Mouse (Mus musculus): ENCODE data around the gene Cct7.
"Not testable (repeated sequence)": the region's sequence is repeated elsewhere in the genome, so short reads cannot be mapped to it uniquely, and the experiment has no call there.

Cct7 gene

DNA sequence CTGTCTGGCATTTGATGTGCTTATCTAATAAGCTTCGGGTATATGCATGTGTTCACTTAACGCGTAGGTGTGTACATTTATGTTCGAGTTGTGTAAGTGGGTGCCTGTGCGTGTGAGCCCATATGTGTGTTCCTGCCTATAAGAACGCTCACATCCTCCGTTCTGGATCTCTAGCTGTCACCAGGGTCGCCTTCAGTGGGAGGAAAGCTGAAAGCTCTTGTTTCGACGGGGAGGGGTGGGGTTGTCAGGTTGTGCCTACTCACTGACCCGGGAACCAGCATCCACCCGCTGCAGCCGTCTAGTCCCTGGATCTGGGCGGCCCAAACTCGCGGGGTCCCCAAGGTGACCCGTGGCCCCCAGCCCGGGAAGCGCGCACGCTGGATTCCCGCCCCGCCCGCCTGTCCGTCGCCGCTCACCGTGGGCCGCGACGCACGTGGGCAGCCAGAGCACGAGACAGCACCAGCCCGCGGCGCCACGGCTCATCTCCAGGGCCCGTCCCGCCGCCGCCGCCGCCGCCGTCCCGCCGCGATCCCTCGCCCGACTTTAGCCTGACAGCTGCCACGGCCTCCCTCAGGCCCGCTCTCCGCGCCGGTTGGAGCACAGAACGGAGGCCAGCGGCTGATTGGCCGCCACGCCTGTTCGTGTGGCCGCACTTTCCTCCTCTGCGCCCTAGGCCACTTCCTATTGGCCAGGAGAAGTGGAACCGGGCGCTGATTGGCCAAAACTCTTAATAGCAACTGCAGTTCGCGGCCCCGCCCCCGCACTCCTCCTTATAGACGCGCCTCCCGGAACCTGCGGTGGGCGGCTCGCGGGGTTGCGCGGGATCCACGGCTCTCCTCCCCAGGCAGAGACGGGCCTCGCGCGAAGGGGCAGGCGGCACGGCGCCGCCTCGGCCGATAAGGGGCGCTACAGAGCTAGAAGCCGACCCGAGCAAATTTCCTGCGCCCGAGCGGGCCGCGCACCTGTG lies at the start of gene Cct7:
TSS of gene Cct7 (plus strand) at position 818 of the 967 bp plus-strand sequence.
- DNase-seq, result peak; percentile 97 to 98

DNA sequence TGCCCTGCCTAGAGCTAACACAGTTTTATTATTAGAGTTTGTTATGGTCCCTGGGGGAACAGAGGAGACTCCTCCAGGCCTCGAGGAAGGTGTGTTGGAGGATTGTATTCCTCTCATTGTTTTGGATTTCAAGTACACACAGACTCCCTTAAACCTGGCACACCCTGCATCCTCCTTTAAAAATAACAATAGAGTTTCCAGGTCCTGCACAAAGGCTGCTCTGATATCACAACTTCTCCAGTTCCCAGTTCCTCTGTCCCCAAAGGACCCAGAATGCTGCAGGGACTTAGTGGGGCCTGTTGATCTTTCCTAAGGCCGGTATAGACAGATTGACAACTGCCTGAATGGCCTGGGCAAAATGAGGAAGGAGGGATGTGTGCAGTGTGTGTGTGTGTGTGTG lies 48.7 kb upstream of the Cct7 start:
- no peak for DNase-seq

DNA sequence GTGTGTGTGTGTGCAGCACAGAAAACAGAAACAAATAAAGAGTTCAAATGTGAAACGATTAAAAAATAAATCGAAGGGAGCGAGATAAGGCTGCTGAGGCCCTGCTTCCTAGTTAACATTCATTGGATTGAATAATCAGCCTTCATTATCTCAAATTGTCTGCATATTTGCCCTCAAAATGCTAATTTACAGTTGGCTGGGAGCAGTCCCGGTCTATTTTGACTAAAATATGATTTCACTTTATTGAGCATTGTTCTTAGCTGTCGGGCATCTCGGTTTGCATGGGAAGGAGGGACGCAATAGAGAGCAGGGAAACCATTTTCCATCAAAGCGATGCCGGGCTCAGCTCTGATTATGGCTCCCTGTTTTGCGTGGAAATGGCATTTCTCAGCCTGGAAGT lies 48.3 kb upstream of the Cct7 start:
- DNase-seq, result no peak

DNA sequence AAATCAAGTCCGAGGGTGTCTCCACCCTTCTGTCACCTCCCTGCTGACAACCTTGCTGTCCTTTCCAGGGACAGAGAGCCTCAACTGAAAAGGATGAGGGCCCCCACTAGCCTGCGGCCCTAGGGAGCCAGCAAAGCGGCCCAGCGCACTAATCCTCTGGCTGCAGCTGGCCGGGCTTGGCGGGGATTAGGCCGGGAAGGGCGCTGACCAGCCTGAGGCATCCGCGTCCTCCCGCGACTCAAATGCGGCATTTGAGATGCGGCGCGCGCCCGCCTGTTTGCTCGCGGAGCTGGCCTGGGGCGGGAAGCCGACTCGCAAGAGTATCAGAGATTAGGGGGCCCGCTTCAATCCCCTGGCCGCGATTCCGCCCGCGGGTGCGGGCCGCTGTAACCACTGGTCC lies 42.3 kb upstream of the Cct7 start:
- no peak for DNase-seq

DNA sequence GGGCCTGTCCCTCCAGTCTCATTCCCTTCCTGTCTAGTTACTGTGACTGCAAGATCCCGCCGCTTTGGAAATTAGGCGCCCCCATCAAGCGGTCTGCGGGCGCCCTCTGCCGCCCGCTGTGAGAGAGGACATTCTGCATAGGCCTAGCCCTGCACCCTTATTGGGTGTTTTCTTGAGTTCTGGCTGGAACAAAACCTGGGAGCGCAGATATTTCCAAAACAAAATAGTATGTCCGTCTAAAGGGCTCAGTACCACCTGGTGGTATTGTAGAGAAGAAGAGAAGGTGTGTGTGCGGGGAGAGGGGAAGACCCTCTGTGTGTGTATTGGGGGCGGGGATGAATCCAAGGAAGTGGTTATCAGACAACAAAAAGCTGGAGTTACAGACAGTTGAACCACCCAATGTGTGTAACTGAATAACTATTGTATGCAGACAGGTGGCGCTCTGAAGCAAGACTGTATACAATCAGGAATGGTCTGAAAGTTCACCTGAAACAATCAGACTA lies 40.5 kb upstream of the Cct7 start:
- peak; percentile 24 to 25 for DNase-seq

DNA sequence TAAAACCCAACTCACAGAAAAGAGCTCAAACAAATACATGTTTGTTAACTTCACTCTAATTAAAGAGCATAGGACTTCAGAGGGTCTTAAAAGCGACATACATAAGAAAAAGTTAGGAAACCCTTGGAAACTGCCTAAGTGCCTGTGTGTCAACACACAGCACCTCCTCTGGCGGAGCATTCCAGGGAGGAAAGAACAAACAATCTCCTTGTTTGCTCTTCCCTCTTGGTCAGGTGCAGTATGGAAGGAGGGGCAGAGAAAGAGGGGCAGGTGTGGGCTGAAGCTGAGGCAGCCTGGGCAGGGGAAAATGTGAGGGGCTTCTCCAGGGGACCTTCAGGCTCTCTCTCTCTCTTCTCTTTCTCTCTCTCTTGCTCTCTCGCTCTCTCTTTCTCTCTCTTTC lies 35.5 kb upstream of the Cct7 start:
- no peak for DNase-seq

DNA sequence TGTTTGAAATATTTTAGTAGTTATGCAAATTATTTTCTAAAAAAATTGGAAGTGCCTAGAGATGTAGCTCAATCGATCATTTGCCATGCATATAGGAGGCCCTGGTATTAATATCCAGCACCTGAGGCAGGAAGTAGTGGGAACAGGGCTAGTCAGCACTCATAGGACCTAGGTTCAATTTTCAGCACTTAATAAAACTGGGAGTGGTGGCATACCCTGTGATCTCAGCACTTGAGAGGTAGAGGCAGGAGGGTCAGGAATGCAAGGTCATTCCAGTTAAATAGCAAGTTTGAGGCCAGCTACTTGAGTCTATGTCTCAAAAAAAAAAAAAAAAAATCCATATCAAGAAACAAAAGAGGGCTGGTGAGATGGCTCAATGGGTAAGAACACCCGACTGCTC lies 32.2 kb upstream of the Cct7 start:
- no peak for DNase-seq

DNA sequence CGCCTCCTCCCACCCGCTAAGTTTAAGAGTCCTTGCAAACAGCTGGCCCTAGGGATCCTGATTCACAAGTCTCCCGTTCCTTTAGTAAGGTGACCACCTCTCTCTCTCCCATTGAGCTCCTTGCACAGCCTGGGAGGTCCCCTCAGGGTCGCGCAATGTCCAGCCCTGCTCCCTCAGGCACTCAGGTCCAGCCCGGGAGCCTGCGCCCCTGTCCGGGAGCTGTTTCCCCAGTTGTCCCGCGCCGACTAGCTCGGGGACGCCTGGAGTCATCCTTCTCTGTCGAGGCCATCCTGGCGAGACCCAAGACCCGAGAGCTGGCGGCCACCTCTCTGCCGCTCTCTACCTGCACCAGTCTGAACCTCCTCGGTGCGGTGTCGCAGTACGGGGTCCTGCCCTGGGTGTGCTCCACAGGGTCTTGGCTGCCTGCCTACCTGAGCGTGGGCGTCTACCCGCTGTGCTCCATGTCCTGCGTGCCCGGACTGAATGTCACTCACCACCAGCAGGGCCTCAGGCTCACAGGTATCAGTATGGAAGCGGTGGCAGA lies 27.4 kb upstream of the Cct7 start, which contains the start of gene Noto:
TSS of gene Noto (plus strand) at position 51 of the 544 bp plus-strand sequence.
- no peak for DNase-seq

DNA sequence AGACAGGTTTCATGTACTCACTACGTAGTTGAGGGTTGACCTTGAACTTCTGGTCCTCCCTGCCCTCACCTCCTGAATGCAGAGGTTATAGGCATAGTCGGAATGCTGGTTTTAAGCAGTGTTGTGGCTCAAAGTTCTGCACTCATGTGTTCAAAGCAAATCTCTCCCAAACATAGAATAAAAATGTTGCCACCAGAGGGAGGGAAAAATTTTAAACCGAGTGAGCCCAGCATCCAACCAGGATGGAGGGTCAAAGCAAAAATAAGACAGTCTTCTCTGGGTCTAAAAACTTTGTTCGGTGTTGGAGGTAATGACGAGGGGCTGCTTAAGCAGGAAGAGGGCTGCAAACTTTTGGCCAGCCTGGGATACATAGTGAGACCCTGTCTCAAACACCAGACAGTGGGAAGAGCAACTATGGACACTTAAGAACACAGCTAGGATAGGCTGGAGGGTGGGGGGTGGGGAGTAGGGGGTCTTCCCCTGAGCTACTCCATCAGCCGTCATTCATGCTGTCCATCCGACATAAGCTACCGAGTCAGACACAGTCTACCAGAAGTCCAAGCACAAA lies 20.0 kb upstream of the Cct7 start:
- no peak for DNase-seq

DNA sequence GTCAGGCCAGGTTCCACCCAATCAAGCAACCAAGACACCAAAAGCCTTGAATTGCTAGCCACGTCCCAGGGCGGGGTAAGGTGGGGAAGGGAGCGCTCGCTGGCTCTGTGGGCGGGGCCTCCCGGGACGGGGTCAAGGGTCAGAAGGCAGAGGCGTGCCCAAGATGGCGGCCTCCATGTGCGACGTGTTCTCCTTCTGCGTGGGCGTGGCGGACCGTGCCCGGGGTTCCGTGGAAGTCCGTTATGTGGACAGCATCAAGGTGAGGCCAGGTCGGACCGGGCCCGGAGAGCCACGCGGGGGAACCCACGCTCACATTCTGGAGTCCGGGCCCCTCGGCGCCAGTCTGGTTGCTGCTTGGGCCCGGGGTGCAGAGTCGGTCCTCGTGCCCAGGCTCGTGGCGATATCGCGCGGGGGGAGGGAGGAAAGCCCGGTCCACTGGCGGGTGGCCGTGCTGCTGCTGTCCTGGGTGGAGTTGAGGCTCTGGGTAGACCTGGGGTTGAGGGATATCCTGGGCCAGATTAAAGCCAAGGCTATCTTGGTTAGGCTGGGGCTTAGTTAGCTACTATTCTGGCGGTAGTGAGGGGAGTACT lies 19.4 kb upstream of the Cct7 start, which contains the start of gene Smyd5:
TSS of gene Smyd5 (plus strand) at position 148 of the 590 bp plus-strand sequence.
- DNase-seq, result peak; percentile 86 to 87

DNA sequence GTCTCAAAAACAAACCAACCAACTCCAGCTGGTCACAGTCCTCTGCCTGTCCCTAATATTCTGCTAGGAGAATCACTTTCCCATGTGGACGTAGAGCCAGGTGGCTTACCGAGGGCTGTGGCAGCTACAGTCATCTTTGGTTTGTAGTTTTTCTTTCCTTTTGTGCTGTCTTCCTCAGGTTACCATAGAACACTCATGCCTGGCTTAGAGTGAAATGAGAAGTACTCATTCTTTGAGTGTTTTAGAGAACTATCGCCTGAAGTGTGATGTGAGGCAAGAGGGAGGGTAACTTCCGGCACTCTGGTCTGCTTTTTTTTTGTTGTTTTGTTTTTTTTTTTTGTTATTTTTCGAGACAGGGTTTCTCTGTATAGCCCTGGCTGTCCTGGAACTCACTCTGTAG lies 17.4 kb upstream of the Cct7 start:
- DNase-seq, result no peak

DNA sequence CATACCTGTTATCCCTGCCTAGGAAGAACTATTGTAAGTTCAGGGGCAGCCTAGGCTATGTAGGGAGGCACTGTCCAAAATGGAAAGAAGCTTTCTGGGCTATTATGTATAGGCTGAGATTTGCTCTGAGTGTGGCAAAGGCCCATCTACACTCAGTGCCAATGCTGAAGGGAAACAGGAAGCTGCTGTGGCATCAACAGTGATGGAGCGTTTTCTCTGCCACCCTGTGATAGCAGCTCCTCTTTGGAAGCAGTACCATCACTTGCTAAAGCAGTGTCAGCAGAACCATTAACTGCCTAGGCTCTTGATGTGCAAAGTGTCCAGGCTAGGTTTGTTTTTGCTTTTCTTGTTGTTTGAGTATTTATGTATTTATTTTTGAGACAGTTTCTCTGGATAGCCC lies 15.1 kb upstream of the Cct7 start:
- DNase-seq, result no peak

DNA sequence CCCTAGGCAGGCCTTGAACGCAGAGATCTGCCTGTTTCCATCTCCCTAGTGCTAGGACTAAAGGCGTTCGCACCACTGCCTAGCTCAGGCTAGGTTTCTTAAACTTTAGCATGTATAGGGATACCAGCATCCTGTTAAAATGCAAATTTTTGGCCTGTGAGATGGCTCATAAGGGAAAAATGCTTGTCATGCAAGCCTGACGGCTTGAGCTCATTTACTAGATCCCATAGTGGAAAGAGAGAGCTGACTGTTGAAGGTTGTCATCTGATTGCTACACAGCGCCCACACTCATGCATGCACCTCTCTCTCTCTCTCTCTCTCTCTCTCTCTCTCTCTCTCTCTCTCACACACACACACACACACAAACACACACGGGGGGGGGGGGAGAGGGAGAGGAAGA lies 14.7 kb upstream of the Cct7 start:
- no peak for DNase-seq

DNA sequence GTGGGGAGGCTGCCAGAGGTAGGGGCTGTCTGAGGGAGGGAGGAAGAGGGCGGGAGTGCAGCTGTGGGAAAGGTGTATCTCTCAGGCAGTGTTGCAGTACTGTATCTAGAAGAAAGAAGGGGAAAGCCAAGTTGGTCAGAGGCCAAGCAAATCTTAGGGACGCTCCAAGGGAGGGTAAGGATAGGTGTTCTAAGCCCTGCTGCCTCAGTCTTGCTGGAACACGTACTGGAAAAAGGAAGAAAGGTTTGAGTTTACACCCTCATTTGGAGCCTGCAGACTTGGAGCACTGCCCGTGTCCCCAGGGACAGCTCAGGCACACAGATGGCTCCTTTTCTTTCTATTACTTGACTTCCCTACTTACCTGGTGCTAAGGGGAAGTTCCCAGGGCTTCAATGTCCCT lies 10.2 kb upstream of the Cct7 start:
- no peak for DNase-seq

DNA sequence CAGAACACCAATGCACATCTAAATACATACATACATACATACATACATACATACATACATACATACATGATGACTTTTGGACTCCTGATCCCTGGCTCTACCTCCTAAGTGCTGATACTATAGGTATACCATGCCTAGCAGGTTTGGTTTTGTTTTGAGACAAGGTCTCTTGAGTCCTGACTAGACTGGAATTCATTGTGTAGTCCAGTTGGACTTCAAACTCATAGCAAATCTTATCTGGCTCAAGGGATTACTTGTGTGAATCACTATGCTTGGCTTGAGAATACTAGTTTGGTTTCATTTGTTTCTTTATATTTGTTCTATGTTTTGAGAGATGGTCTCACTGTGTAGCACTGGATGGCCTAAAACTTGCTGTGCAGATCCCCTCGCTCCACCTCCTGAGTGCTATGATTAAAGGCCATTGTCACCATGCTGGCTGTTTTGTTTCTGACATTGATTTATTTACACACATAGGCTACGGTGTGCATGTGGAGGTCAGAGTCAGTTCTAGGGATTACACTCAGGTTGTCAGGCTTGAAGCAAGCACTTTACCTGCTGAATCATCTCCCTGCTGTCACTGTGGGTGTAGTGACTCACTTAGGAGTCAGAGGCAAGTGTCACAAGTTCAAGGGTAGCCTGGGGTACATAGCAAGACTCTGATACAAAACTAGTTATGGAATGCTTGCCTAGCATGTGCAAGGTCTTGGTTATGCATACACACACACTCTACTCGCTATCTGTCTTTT lies 7.7 kb upstream of the Cct7 start:
- no peak for DNase-seq

DNA sequence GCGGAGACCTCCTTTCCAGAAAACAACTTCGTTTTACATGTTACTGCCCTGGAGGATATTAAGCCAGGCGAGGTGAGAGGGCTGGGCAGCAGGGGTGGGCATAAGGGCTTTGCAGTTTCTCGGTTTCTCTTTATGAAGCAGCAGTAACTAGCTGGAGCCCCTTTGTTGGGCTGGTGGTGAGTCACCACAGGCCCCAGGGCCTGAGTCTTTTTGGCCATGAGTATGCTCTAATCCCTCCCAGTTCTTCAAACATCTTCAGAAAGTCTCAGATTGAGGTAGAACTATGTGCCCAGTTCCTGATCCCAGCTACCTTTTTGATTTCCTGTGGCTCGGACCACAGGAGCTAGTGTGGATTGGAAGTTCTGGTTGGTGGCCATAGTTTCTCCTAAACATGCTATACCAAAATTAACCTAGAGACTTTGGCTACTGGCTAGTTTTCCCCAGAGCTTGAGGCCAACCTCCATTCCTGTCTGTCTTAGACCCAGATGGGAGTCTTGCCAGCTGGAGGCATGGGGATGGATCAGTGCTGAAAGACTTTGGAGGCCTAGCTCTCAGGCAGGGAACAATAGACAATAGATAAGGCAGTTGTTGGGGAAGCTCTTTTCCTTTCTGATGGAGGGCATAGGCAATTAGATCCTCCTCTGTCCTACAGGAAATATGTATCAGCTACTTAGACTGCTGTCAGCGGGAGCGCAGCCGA lies 6.9 kb upstream of the Cct7 start:
- DNase-seq, result no peak

DNA sequence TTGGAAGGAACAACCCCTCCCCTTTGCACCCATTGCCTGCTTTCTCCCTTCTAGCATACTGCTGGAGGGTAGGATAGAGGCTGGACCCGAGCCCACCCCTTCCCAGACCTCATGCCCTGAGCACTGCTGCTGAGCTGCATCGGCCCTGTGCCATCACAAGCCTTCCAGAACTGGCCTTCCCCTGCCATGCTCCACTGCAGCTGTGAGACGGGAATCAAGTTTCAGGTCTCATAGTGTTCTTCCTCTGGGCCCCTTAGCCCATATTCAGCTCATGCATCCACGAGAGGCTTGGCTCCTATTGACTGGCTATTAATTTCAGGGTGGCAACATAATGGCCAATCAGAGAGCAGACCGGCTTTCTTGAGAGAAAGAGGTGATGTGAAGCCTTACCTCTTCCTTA lies 6.0 kb upstream of the Cct7 start:
- DNase-seq, result no peak

DNA sequence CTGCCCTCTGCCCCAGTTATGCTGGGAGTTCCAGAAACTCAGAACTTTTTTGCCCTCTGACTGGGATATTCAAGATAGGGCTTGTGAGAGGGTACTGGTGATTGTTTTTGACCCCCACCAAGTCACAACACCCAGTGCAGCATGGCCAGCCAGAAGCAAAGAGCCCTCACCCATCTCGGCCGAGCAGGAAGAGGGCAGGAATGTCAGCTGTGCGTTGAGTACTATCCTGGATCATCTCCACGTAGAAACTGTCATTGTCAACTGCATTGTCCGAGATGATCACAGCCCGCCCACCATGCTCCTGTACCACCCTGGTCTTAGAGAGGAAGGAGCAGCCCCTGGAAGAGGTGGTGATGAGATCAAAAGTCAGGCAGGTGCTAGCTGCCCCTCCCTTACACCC lies 4.0 kb upstream of the Cct7 start:
- no peak for DNase-seq

DNA sequence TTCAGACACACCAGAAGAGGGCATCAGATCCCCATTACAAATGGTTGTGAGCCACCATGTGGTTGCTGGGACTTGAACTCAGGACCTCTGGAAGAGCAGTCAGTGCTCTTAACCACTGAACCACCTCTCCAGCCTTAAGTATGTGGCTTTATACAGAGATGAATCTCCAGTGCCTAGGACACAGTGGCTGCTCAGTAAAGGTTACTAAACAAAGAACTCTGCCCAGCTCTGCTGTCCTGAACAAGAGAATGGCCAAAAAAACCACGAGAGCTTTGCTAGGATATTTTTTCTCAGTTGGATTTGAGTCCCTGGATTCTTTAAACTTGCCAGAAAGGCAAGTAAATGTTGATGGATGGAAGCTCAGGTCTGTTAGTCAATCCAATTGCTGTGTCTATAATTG lies 1.2 kb upstream of the Cct7 start:
- not testable (repeated sequence) for DNase-seq

DNA sequence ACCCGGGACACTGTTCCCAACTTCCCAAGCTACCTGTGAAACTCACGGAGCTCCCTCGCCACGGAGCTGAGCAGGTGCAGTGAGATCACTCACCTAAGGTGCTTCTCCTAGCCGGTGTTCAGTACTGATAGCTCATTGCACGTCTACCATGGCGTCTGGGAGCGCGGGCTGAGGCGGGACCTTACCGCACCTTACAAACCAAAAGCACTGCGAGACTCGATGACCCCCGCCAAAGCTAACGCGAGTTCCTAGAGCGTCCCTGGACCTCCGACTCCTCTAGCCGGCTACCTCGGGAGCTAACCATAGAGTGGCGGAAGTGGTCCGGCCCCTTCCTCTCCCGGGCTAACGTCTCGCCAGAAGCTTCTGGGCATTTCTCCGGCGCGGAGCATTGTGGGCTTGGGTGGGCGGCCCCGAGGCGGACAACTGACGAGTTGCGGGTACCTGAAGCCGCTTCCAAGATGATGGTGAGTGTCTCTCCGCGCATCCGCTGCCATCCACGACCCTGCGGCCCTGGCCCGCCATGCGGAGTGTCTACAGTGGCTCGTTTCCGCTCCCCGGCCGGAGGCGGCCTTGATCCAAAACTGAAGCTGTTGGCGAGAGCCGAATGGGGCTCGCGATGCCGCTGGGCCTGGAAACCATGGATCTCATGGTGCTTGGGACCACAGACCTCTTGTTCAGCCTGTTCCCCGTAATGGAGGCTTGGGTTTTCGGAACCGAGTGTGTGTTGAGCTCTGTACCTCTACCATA lies 523 bp downstream of the Cct7 start, which contains the start of gene Pradc1:
TSS of gene Pradc1 (minus strand) at position 307 of the 747 bp plus-strand sequence.
- DNase-seq, result peak; percentile 95 to 97

DNA sequence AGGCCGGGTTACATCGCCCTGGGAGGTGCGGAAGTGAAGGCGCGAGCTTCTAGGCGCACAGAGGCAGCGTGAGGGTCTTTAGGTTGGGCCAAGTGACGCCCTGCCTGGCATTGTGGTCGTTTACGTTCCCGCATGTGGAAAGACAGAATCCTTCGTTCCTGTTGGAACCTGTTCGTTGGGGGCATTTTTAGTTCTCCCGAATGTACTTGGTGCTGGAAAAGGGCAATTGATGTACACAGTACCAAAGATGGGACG lies 1.0 kb downstream of the Cct7 start:
- DNase-seq, result no peak

All from thymus, postnatal 36 days (tissue).